ENCODE assay signal across 12 mouse cellular contexts in the genomic region with DNA sequence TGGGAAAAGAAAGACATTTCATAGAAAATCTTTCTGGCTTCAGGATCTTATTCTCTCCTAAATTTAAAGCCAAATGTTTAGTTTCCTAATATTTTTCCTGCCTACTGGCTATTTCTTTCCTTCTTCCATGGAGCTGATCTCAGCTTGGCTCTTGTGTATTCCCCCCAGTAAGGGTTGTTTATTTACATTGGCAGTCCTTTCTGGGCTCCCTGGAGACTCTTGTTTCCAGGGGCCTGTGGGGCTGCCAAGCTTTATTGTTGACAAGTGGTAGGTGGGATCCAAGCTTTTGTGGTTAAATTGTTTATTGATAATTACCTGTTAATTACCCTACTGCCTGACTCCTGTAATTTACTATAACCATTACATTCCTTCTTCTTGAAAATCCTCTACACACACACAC.
"Had no signal": no experiment of that assay in that cellular context is flagged by ENCODE, and none has a peak within 500 bp of the region (broad histone marks: within the 10 kb centered on the region; RNA-seq: fewer than 3 reads in every experiment).

No protein-coding gene starts in this region.

- DNase-seq: lung, adult 18-20 months; lung, postnatal 14 days; lung, postnatal 36 days; midbrain, embryonic 14.5 days; retina, postnatal 1 day; right cerebral cortex, adult 18-20 months; right cerebral cortex, postnatal 25 days; right cerebral cortex, postnatal 4 days; spleen, adult 18-20 months; thymus, adult 18-20 months; thymus, postnatal 14 days; thymus, postnatal 36 days had no signal
